Mouse (Mus musculus) thymus, adult 2 months (tissue): ENCODE measurements around the gene Cxcl3.

Experiments used
- CTCF ChIP-seq: fragments of 200-500 bp; IDR thresholded peaks from 2 replicates; pipeline ENCODE4 v1.5.1; 2012; ENCODE audit warnings: mild to moderate bottlenecking, control low read depth, low read length, moderate library complexity, borderline replicate concordance; ENCODE audit not compliant: control insufficient read depth, poor library complexity, insufficient read depth; ENCODE audit errors: extremely low read depth
- POLR2A ChIP-seq: fragments of 200-500 bp; IDR thresholded peaks from 2 replicates; pipeline ENCODE4 v1.6.1; 2012; ENCODE audit warnings: mild to moderate bottlenecking, low read length, control low read depth, moderate library complexity; ENCODE audit not compliant: control insufficient read depth, poor library complexity, insufficient read depth; ENCODE audit errors: extremely low read depth

DNA sequence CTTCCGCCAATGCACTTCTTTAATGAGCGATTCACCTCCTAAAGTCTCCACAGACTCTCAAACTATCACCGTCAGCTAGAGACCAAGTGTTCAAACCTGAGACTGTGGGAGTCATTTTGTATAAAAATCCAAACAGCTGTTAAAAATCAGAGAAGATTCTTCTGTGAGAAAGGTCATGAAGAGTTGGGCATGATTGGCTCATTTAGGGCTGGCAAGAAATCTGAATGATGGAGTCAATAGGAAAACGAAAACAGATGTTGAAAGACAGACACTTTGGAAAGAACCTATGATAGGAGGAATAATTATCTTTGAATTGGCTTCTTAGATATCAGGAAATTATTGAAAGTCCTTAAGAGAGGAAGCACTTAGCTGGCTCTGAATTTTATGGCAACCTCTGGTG lies 48.5 kb downstream of the Cxcl3 start:
- TF ChIP-seq CTCF (no peak), POLR2A (no peak)
